Mouse (Mus musculus) heart, adult 2 months (tissue): ENCODE data around the gene Gnao1. TPM values are rescaled to one million over a fixed set of nuclear protein-coding genes. Genes with fewer than 3 reads are reported as not detected.

Experiments
- DNase-seq, 2 experiments: peaks; one replicate each; pipeline ENCODE4 v3.0.0; 2021
- H3K27ac ChIP-seq: fragments of 200-600 bp; 2 replicates; pipeline ENCODE4 v1.8.1; 2022
- H3K27me3 ChIP-seq: fragments of 200-500 bp; 2 replicates; pipeline ENCODE4 v1.6.1; 2012; ENCODE audit warnings: mild to moderate bottlenecking, low read length, inconsistent platforms, mixed read lengths; ENCODE audit not compliant: control insufficient read depth, insufficient read depth
- H3K36me3 ChIP-seq: fragments of 200-500 bp; 2 replicates; pipeline ENCODE4 v1.6.1; 2012; ENCODE audit warnings: low read length, inconsistent platforms; ENCODE audit not compliant: control insufficient read depth, insufficient read depth
- H3K4me1 ChIP-seq: fragments of 200-500 bp; 2 replicates; pipeline ENCODE4 v1.6.1; 2011; ENCODE audit warnings: low read length; ENCODE audit not compliant: control insufficient read depth, insufficient read depth
- H3K4me3 ChIP-seq: fragments of 200-600 bp; 2 replicates; pipeline ENCODE4 v1.8.1; 2022
- H3K79me2 ChIP-seq: fragments of 200-500 bp; replicated peaks from 2 replicates; pipeline ENCODE4 v1.6.1; 2012; ENCODE audit warnings: mild to moderate bottlenecking, inconsistent platforms, low read length, moderate library complexity, mixed read lengths; ENCODE audit not compliant: control insufficient read depth, insufficient read depth
- H3K9ac ChIP-seq: fragments of 200-500 bp; 2 replicates; pipeline ENCODE4 v1.6.1; 2012; ENCODE audit warnings: low read depth, mild to moderate bottlenecking, control low read depth, inconsistent platforms, low read length, mixed read lengths
- CTCF ChIP-seq: fragments of 200-600 bp; IDR thresholded peaks from 2 replicates; pipeline ENCODE4 v1.8.1; 2022; ENCODE audit warnings: antibody characterized with exemption, mild to moderate bottlenecking, moderate library complexity
- EP300 ChIP-seq: fragments of 200-500 bp; IDR thresholded peaks from 2 replicates; pipeline ENCODE4 v1.6.1; 2011; ENCODE audit warnings: low read depth, low read length, control low read depth; ENCODE audit not compliant: insufficient read depth
- POLR2A ChIP-seq: fragments of 200-500 bp; IDR thresholded peaks from 2 replicates; pipeline ENCODE4 v1.6.1; 2011; ENCODE audit warnings: mild to moderate bottlenecking, low read depth, low read length, control low read depth; ENCODE audit not compliant: insufficient read depth
- WGBS: fragments of 180-500 bp; shearing (Covaris S2); methylation state at CpG from one replicate; pipeline ENCODE4 v1.1.7; 2018; 5-methylcytosine and 5-hydroxymethylcytosine counted together
- intact Hi-C: fragments of 180-260 bp; cut with DNase I; formaldehyde crosslinking; loops from one replicate; pipeline ENCODE4 v1.15.1; 2025
- polyA plus RNA-seq: library from polyadenylated mRNA; depleted of rRNA; stranded (reverse); fragments of >200 nt; gene quantifications from 2 replicates; pipeline ENCODE4 v1.2.3, GENCODE M21; 2012
- total RNA-seq, 2 experiments: library from RNA; stranded (reverse); gene quantifications; 2 replicates each; pipeline ENCODE4 v1.2.3; 2021

Gnao1 gene
- total and polyA plus RNA-seq, 3 experiments = 22.4 to 28.3 (median 23.7) TPM

DNA sequence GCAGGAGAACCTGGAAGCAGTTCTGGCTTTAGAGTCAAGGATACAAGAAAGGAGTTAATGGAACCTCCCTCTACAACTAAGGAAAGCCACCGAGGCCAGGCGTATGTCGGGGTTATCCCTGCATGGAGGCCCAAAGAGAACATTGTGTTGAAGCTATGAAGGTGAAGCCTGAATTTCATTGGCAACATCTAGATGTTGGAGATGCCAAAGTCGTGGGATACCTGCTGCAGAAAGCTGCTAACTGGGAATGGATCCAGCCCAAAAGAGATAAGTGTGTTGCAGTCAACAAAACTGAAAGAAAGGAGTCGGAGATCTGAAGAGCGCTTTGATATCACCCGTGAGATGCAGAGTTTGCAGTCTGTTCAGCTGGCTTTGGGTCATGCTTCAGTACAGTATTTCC lies 70.2 kb downstream of the Gnao1 start:
- TF ChIP-seq CTCF = no peak
- TF ChIP-seq POLR2A = no peak
- no peak for TF ChIP-seq EP300
- 63% methylated on average over 7 of the region's 7 CpGs for WGBS
- Histone ChIP-seq H3K79me2 (no peaks in the 10 kb centered on the region), H3K4me3 (no peak overlapping the region), H3K4me1 (peaks cover 3% of the 10 kb centered on the region), H3K36me3 (no peaks in the 10 kb centered on the region), H3K27me3 (no peaks in the 10 kb centered on the region), H3K9ac (no peak overlapping the region), H3K27ac (no peak overlapping the region)
- intact Hi-C loops = no loop called here
- DNase-seq = no peak

DNA sequence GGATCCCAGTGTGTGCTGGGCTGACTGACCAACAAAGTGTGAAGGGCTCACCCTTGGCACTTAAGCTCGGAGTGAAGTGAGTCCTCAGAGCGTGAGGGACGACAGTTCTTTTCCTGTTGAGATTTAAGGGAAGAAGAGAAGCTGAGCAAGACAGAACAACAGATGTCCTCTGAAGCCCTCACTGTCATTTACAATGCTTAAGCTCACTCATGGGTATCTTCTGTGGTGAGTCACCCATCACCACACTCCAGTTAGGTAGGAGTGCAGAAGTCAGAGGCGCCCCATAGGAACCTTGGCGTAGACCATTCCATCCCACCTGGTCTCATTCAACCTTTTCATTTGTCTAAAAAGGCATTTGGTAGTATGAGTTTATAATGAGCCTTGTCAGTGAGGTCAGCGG lies 71.6 kb downstream of the Gnao1 start:
- 88% methylated on average over 6 of the region's 6 CpGs for WGBS
- Histone ChIP-seq H3K9ac (no peak overlapping the region), H3K4me3 (no peak overlapping the region), H3K27me3 (no peaks in the 10 kb centered on the region), H3K79me2 (no peaks in the 10 kb centered on the region), H3K4me1 (peaks cover 3% of the 10 kb centered on the region), H3K27ac (no peak overlapping the region), H3K36me3 (no peaks in the 10 kb centered on the region)
- intact Hi-C loops = no loop called here
- no peak for DNase-seq
- no peak for TF ChIP-seq CTCF
- no peak for TF ChIP-seq EP300
- TF ChIP-seq POLR2A = no peak

DNA sequence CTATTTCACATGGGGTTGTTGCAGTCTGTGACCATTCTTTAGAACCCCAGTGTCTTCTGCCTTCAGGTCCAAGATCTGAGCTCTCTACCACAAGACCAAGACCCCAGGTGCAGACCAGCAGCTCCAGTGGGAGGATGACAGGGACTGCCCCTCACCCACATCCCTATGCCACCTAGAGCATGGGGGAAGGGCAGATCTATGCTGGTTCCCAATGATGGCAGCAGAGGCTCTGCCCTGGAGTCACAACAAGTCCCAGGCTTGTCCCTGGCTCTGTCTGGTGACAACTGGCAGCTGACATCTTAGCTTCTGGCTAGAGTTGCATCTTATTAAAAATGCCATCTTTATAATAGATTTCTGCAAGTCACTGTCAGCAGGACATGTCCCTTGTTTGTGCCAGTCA lies 73.5 kb downstream of the Gnao1 start:
- no peak overlapping the region for H3K9ac ChIP-seq
- TF ChIP-seq EP300 (no peak), CTCF (no peak), POLR2A (no peak)
- H3K4me3 ChIP-seq = no peak overlapping the region
- H3K4me1 ChIP-seq = peaks cover 3% of the 10 kb centered on the region
- DNase-seq = no peak
- no peaks in the 10 kb centered on the region for H3K79me2 ChIP-seq
- no peak overlapping the region for H3K27ac ChIP-seq
- H3K36me3 ChIP-seq = no peaks in the 10 kb centered on the region
- no peaks in the 10 kb centered on the region for H3K27me3 ChIP-seq
- intact Hi-C loops = no loop called here

DNA sequence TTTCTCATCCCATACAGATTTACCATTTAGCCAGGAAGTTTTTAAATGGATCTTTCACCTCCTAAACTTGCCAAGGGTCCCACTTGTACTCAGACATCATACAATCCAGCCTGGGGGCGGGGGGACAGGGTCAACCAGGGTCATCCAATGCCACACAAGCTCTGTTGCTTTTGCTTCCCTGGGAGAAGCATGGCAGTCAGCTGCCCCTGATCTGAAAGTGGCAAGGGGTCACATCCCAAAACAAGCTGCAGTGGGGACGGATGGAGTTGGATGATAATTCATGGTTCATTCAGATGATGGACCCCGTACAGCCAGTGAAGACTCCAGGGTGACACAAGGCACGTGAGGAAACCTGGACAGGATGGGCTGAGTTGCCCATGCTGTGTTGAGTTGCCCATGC lies 74.0 kb downstream of the Gnao1 start:
- 81% methylated on average over 4 of the region's 4 CpGs for WGBS
- intact Hi-C loops = no loop called here

DNA sequence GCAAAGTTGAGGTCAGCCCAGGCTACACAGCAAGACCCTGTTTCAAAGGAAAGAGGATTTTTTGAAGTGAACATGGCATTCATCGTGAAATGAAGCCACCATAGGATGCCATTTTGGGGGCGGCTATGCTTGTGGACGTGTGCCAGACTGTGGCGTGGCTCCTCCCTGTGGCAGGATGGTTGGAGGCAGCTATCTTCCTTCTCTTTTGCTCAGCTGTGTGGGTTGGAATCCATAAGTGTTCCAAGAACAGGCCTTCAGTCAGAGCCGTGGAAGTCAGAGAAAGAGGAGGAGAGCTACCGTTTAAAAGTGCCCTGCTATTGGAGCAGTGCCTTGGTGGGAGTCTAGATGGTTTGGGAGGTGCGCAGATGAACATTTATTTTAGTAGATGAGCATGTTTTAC lies 74.5 kb downstream of the Gnao1 start:
- no peak overlapping the region for H3K4me3 ChIP-seq
- H3K36me3 ChIP-seq = no peaks in the 10 kb centered on the region
- peaks cover 5% of the 10 kb centered on the region for H3K4me1 ChIP-seq
- TF ChIP-seq EP300 (no peak), CTCF (no peak), POLR2A (no peak)
- H3K27ac ChIP-seq = no peak overlapping the region
- no peaks in the 10 kb centered on the region for H3K27me3 ChIP-seq
- 80% methylated on average over 7 of the region's 7 CpGs for WGBS
- no peaks in the 10 kb centered on the region for H3K79me2 ChIP-seq
- intact Hi-C loops = no loop called here
- no peak overlapping the region for H3K9ac ChIP-seq
- DNase-seq = no peak

More for the DNA sequence above, 74.0 kb downstream of the Gnao1 start:
- DNase-seq = no peak
- no peaks in the 10 kb centered on the region for H3K36me3 ChIP-seq
- TF ChIP-seq POLR2A (no peak), CTCF (no peak), EP300 (no peak)
- H3K27ac ChIP-seq = no peak overlapping the region
- H3K9ac ChIP-seq = no peak overlapping the region
- H3K4me1 ChIP-seq = peaks cover 3% of the 10 kb centered on the region
- no peak overlapping the region for H3K4me3 ChIP-seq
- H3K79me2 ChIP-seq = no peaks in the 10 kb centered on the region
- no peaks in the 10 kb centered on the region for H3K27me3 ChIP-seq

DNA sequence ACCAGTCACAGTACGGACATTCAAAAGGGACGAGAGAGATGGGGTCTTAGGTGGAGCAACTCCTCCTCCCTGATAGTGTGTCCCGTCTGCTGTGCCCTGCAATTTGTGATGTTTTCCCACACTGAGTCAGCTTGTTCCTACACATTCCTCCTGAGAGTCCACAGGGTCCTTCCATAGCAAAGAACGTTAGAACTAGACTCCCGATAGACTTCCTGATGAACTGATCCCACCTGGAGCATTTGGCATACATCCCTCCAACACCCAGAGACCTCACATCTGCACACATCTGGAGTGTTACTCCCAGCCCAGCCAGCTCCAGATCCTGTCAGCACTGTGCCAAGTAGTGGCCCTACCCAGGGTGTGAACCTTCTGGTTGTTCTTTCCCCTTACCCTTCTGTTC lies 76.4 kb downstream of the Gnao1 start:
- Histone ChIP-seq H3K79me2 (no peaks in the 10 kb centered on the region), H3K9ac (no peak overlapping the region), H3K27ac (no peak overlapping the region), H3K27me3 (no peaks in the 10 kb centered on the region), H3K4me3 (no peak overlapping the region), H3K4me1 (peaks cover 6% of the 10 kb centered on the region), H3K36me3 (no peaks in the 10 kb centered on the region)
- no peak for DNase-seq
- no peak for TF ChIP-seq POLR2A
- TF ChIP-seq EP300 = no peak
- no peak for TF ChIP-seq CTCF
- WGBS = 72% methylated on average over 5 of the region's 5 CpGs
- intact Hi-C loops = no loop called here
